Mouse (Mus musculus) common myeloid progenitor, adult 5-6 weeks (primary cell): ENCODE results near the gene Ost4. TPM values are rescaled to one million over a fixed set of nuclear protein-coding genes. Genes with fewer than 3 reads are reported as not detected.

Experiments used
- ATAC-seq: replicated peaks from 2 replicates; pipeline ENCODE4 v1.8.0; 2016; ENCODE audit warnings: low read depth, mild to moderate bottlenecking, moderate TSS enrichment, inconsistent platforms; ENCODE audit not compliant: poor library complexity, severe bottlenecking
- total RNA-seq: library from RNA; stranded (forward); fragments of 200-1000, 187-1606 nt; gene quantifications from 2 replicates; pipeline ENCODE4 v1.2.3, GENCODE M21; 2017

Ost4 gene
- total RNA-seq, 1 experiment from 2014 or later, result 227 TPM

DNA sequence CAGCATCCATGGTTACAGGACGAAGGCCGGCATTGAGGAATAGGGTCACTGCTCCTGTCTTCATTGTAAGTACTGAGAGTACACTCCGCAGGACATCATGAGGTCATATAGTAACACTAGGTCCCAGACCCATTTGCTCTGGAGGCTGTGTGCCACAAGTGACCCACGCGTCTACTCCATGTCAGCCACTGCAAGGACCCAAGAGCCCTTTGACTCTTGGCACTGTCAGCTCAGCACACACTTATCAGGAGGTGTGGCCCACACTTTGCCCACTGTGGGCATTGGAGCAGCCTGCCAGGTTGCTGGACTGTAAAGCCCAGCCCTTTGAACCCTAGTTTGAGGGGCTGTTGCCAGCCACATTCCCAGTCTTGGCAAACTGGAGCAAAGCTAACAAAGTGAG, 17.6 kb upstream of the Ost4 start:
- ATAC-seq, result no peak

- no peak for ATAC-seq
Observed at GRCm38 (mm10) chr5:30924614-30925013, 17.0 kb upstream of the Ost4 start.

- ATAC-seq, result no peak
Observed at GRCm38 (mm10) chr5:30923119-30923518, 15.5 kb upstream of the Ost4 start.

DNA sequence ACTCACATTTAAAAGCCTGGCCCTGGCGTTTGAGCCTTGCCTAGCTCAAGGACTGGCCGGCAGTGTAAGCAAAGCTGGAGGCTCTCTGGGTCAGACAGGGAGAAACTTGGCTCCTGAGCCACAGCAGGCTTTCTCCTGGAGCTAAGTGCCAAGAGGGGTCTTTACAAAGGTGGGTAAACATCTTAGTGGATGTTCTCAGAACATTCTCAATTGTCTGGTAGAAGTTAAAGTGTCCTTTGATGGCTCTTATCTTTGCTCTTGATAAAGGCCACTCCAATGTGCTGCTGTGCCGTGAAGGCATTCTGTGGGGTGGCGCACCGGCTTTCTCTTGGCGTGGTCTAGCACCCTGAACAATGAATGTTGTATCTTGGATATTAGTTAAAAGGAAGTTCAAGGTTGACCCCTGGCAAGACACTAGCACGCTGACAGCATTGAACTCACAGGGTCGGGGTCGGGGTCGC, 15.0 kb upstream of the Ost4 start:
- ATAC-seq, result no peak

- peak; percentile 89 for ATAC-seq
Observed at GRCm38 (mm10) chr5:30921256-30922033, 13.9 kb upstream of the Ost4 start, which contains the start of gene Khk. Gene Khk, plus strand, starts transcription at chr5:30921431.

GRCm38 (mm10) chr5:30920621-30921020, 13.0 kb upstream of the Ost4 start:
- ATAC-seq, result no peak

- ATAC-seq, result no peak
Observed at GRCm38 (mm10) chr5:30919831-30920614, 12.4 kb upstream of the Ost4 start.

- no peak for ATAC-seq
Observed at GRCm38 (mm10) chr5:30918691-30919090, 11.1 kb upstream of the Ost4 start.

GRCm38 (mm10) chr5:30917891-30918670, 10.5 kb upstream of the Ost4 start:
- no peak for ATAC-seq

DNA sequence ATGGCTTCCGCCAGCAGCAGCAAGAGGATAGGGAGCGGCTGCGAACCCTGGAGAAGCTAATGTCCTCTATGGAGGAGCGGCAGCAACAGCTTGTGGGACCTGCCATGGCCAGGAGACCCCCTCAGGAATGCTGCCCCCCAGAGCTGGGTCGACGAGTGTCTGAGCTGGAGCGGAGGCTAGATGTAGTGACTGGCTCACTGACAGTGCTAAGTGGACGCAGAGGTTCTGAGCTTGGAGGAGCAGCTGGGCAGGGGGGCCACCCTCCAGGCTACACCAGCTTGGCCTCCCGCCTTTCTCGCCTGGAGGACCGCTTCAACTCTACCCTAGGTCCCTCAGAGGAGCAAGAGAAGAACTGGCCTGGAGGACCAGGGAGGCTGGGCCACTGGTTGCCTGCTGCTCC, 9.8 kb upstream of the Ost4 start:
- ATAC-seq, result no peak

DNA sequence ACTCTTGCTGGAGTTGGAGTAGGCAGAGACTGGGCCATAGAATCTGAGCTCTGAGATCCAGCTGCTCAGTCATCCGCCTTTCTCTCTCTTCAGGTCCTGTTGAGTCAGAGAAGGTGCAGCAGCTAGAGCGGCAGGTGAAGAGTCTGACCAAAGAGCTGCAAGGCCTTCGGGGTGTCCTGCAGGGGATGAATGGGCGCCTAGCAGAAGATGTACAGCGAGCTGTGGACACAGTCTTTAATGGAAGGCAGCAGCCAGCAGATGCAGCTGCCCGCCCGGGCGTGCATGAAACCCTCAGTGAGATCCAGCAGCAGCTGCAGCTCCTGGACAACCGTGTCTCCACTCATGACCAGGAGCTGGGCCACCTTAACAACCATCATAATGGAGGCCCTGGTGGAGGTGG, 9.3 kb upstream of the Ost4 start:
- ATAC-seq, result no peak

GRCm38 (mm10) chr5:30915974-30916433, 8.4 kb upstream of the Ost4 start:
- peak; percentile 80 for ATAC-seq

DNA sequence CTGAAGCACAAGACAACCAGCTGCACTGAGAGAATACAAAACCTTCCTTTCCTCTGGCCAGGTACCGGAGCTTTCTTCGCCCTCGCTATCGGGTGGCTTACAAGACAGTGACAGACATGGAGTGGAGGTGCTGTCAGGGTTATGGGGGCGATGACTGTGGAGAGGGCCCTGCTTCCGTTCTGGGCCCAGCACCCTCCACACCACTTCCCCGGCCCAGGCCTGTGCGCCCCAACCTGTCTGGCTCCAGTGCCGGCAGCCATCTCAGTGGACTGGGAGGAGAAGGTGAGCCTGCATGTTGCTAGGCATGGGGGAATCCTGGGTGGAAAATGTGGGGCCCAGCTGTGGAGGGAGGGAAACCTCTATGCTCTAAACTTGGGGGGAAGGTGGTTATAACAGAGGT, 7.9 kb upstream of the Ost4 start:
- no peak for ATAC-seq

DNA sequence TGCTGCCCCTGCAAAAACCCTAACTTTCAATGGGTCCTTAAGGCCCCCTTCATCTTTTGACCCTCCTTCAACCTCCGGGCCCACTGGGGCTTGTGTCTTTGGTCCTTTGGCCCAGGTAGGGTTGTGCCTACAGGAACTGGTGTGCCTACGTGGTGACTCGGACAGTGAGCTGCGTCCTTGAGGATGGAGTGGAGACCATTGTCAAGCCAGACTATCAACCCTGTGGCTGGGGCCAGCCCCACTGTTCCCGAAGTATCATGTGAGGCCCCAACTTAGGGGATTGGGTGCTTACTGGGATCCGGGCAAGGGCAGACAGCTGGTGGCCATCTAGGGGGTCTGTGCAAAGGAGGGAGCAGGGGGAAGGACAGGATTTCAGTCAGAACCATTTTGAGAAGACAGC, 7.3 kb upstream of the Ost4 start:
- no peak for ATAC-seq

- ATAC-seq, result no peak
Observed at GRCm38 (mm10) chr5:30914101-30914635, 6.6 kb upstream of the Ost4 start.

DNA sequence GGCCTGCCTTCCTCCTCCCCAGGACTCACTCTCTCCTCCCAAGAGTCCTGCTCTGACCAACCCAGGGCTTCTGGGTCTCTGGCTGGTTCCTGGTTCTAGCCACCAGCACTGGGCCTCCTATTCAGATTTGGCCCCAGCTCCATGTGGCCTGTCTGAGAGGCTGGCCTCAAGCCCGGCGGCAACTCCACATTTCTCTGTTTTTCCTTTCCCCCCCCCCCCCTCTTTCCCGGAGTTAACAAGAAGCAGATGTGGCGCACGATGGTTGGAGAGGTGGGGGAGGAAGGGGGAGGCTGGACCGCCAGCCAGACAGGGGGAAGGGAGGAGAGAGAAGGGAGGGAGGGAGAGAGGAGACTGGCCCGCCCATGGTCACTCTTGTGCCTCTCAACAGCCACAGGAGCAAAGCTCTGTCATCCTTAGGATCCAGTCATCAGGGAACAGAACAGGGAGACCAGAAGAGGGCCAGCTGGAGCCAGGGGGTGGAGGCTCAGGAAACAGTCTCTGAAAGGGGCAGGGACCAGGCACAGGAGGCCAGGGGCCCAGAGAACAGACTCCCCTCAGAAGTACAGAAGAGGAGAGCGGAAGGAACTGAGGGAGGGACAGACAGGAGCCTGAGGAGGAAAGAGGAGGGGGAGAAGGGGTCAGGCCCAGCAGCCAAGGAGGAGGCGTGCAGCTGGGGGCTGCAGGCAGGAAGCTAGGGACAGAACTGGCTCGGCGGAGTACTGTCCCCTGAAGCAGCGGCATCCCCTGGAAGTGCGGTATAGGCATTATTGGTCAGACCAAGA, 5.7 kb upstream of the Ost4 start, which contains the start of gene Emilin1:
Emilin1 (plus strand) TSS at position 343 of the 782 bp plus-strand sequence.
- peak; percentile 37 for ATAC-seq

DNA sequence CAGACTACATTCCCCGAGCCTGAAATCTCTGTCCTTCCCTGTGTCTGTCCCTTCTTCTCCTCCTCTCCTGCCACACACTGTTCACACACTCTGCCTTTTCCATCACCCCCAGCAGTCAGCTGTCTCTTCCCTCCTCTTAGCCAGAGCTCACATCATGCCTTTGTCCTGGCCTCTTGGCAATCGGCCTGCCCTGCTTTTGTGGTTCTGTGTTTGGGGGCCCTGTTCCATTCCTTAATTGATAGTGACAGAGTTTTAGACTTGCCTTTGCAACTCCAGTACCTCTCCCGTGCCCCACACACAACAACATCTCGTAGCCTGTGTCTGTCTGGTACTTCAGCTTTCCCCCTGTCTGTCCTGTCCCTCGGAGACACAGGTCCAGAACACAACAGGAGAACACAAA, 4.6 kb upstream of the Ost4 start:
- no peak for ATAC-seq

GRCm38 (mm10) chr5:30910481-30910880, 2.9 kb upstream of the Ost4 start:
- ATAC-seq, result no peak

GRCm38 (mm10) chr5:30909863-30910262, 2.3 kb upstream of the Ost4 start:
- ATAC-seq, result no peak
